Mouse (Mus musculus) megakaryocyte, adult 5-6 weeks (primary cell): ENCODE measurements around the gene Upp2. TPM values are rescaled to one million over a fixed set of nuclear protein-coding genes. Genes with fewer than 3 reads are reported as not detected.

Source experiments
- ATAC-seq: 2 replicates; pipeline ENCODE4 v1.8.0; 2016; ENCODE audit warnings: mild to moderate bottlenecking, inconsistent platforms; ENCODE audit not compliant: poor library complexity, severe bottlenecking
- total RNA-seq, 2 experiments: library from RNA; stranded (forward) in 1 of 2; stranded (reverse) in 1 of 2; fragments of 153-499, 151-499 nt in 1 of 2; fragments of 221-1000, 200-1000 nt in 1 of 2; gene quantifications; 2 replicates each; pipeline versions ENCODE4 v1.2.3 to v1.2.4; 2015 to 2017

Gene Upp2
- total RNA-seq, 2 experiments from 2014 or later = 0.70 to 1.2 TPM

DNA sequence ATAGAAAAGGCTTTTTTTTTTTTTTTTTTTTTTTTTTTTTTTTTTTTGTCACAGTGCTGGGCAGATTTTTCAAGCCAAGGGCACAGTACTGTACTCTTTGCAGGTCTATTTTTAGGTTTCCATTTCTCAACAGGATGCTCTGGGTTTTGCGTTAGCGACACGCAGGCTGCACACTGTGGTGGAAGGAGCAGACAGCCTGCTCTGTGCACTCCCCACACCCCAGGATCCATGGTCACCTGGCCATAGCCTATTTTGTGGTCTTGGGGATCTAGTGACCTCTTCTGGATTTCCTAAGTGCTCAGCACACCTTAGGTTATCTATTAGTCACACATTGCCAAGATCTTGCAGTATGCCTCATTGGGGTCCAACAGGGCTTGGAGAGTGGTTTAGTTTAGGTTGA, 100.2 kb downstream of the Upp2 start:
- ATAC-seq = no peak

- 0 out of 2 replicates have a peak, but pooled peaks have one; percentile 49 for ATAC-seq
Measured at GRCm38 (mm10) chr2:58667991-58668390, 100.9 kb downstream of the Upp2 start.

DNA sequence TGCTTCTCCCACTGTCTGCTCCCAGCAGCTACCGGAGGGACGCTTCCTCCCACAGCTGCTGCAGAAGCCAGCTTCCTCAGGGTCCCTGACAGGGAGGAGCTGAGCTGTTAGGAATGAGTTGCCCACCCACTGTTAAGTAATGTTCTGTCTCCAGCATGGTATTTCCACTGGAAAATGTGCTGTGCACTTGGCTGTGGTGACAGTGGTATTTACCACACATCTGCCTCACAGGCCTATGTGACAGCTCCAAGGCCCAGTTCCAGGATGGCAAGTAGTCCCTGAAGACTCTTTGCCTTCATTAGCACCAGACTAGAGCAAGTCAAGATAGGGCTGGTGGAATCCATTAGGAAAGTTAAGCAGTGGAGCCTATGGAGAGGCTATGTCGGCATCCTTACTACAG, 102.0 kb downstream of the Upp2 start:
- ATAC-seq = no peak

DNA sequence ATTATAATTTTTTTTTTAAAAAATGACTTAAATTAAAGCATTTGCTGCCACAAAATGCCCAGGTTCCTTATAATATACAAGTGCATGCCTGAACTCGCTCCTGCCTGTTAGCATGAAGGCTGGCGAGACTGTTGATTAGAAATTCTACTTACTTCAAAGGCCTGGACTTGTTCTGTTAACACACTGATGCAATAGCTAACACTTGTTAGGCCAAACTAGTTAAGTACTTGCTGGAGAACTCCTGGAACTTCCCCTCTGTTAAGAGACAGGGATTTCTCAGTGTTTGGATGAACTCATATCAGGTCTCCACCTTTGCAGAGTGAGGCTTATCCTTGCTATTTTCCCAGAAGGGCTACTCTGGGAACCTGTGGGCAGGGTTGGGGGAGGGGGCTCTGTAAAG, 105.4 kb downstream of the Upp2 start:
- no peak for ATAC-seq

- ATAC-seq = no peak
Measured at GRCm38 (mm10) chr2:58679968-58680367, 112.9 kb downstream of the Upp2 start.

GRCm38 (mm10) chr2:58680794-58681193, 113.7 kb downstream of the Upp2 start:
- ATAC-seq = no peak

- ATAC-seq = no peak
Measured at GRCm38 (mm10) chr2:58681394-58681793, 114.3 kb downstream of the Upp2 start.

DNA sequence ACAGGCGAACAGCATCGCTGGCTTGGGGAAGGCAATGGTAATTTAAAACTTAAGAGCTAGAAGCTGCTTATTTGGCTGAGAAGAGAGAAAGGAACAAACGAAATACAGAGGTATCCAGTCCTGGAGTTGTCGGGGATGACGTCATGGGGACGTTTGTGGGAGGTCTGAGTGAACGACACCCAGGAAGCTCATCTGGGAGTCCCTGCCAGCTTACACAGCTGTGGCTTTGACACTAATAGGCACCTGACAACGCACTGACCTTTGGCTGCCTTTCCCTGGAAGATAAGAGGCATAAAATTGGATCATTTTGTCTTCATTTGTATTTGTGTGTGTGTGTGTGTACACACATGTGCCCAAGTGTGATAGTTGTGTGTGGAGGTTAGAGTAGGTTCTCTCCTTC, 130.4 kb downstream of the Upp2 start:
- ATAC-seq = no peak

GRCm38 (mm10) chr2:58699931-58700330, 132.8 kb downstream of the Upp2 start:
- ATAC-seq = 0 out of 2 replicates have a peak, but pooled peaks have one; percentile 27

DNA sequence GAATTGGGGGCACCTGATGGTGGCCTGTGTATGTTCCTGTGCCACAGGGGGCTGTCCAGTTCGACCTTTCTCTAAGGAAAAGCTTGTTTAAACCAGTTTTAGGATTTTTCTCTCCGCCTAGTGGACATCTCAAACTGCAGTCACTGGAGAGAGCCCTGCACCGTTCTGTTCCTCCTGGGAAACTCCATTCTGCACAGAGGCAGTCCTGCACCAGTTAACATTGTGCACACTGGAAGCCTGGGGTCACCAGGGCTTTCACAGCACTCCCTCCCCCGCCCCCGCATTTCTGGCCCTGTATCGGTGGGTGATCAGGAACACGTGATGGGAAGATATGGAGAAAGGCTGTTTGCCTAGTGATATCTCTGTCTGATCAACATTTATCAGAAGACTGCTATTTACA, 133.3 kb downstream of the Upp2 start:
- ATAC-seq = no peak

DNA sequence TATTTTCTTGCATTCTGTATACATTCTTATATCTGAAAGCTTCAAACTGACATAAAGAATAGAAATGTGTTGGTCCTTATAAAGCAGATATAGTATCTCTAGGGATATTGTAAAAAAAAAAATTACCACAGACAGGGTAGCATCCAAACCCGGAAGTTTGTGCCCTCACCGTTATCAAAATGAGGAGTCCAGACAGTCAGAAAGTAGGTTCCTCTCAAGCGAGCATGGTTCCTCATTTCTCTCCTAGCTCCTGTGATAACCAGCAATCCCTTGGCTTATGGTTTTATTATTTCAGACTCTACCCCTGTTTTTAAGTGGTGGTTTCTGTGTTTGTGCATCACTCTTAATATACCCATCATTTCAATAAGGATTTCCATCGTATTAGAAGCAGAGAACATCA, 134.5 kb downstream of the Upp2 start:
- ATAC-seq = no peak

DNA sequence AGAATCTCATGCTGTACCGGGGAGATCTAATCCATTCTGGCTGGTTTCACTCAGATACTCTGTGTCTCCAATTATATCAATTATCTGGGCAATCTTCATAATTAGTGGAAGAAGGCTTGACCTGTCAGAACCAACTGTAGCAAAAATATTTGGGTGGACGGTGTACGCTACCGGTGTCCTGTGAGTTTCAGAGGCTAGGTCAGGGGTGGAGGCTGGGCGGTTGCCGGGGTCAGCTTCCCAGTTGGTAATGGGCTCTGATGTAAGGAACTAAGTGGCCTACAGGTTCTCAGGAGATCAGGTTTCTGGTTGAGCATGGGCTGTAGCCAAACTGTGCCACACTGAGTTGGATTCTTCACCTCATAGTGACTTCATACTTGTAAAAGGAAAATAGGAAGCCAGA, 136.1 kb downstream of the Upp2 start:
- ATAC-seq = no peak

DNA sequence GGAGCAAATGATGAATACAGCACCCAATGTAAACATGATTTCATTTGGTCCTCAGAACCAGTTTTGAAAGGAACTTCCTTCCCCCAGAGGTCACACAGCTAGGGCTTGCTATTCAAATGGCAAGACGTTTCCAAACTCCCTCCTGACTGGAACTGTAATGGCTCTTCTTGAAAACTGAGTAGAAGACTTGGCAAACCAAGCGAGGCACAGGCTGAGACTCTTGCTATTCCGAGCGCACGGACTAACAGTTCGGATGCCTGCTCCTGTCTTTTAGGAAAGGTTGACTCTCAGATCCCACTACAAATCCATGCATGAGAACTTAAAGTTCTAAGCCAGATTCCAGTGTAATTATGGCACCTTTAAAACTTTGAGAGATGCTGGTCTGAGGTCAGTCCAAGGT, 136.5 kb downstream of the Upp2 start:
- ATAC-seq = no peak

GRCm38 (mm10) chr2:58704576-58704975, 137.5 kb downstream of the Upp2 start:
- ATAC-seq = no peak

GRCm38 (mm10) chr2:58707676-58708075, 140.6 kb downstream of the Upp2 start:
- ATAC-seq = no peak

DNA sequence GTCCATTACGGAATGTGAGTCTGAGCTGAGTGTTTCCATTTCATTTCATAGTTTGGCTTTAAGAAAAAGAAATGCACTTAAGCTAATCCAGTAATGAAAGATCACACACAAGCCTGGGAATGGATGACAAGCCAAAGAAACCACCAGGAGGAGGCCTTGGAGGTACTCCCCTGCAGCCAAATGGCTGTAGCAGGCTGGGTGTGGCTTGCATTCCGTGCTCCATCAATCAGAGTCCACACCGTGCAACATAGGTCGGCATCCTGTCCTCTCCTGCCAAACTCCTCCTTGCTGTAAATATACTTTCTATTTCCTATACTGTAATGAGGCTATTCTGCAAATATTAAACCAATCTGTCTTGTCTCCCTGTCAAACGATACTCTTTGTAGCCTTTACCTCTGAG, 143.1 kb downstream of the Upp2 start:
- ATAC-seq = no peak

GRCm38 (mm10) chr2:58711049-58711448, 144.0 kb downstream of the Upp2 start:
- no peak for ATAC-seq

- no peak for ATAC-seq
Measured at GRCm38 (mm10) chr2:58711491-58711890, 144.4 kb downstream of the Upp2 start.

- ATAC-seq = no peak
Measured at GRCm38 (mm10) chr2:58711935-58712334, 144.8 kb downstream of the Upp2 start.

DNA sequence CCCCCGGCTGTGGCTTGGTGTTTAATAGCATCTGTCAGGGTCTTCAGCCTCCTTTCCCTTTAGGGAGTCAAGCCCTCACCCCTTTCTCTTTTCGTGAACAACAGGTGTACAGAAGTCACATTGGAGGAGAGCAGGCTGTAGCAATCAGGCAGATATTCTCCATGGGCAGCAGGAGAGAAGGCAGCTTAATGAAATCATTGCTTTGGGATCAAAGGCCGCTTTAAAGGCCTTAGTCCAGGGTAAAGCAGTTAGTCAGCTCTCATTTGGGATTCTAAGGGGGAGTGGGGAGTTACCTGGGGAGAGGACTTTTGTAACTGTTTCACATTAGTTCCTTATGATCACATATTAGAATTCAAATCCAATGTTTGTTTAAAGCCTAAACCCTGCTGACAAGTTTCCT, 150.8 kb downstream of the Upp2 start:
- ATAC-seq = no peak

DNA sequence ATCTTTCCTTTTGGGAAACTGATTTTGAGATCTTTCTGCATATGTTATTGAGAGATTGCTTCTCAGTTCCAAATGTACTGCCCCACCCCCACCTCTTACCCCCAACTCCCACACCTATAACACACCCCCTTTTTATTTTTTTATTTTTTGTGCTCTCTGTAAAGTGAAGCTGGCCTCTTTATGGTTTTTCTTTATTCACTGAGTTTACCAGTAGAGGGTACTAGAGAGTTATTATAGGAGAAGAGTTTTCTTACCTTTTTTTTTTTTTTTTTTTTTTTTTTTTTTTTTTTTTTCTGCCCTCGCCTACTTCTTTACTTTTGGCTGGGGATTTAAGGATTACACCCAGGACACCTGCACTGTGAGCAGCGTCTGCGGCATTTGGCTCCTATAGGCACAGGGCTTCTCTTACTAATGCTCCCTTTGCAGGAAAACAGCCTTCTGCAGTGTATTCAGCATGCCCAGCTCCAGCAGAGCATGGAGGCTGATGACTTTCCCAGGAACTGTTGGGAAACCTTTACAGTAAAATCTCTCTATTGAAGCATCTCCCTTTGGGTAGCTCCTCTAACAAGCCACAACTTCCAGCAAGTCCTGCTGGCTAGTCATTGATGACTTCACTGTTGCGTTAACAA, 170.2 kb downstream of the Upp2 start:
- ATAC-seq = no peak

DNA sequence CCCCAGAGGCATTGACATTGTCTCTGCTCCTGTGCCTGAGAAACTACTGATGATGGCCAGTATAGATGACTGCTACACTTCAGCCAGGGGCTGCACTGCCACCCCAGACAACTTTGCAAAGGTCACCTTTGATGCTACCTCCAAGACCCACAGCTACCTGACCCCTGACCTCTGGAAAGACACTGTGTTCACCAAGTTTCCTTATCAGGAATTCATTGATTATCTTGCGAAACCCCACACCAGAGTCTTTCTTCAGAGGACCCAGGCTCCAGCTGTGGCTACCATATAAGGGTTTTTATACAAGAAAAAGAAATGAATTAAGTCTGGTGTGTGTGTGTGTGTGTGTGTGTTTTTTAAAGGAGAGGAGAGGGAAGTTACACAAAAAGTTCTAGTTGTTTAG, 174.1 kb downstream of the Upp2 start:
- ATAC-seq = no peak

DNA sequence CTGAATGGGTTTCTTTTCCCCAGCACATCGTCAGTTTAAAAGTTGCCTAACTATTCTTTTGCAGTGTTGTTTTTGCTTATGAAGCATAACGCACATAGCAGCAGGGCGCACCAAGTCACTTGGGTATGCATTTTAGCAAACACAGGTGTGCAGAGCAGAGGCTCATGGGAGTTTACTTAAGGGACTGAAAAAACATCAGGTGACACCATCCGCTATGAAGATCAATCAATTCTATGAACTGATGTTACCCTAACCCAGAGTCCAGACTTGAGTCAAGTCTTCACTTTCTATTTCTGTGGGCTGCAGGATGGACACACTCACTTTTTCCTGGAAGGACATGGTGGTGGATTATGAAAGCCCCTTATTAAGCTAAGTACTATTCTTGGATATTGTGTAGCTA, 174.9 kb downstream of the Upp2 start:
- ATAC-seq = no peak
